Mouse (Mus musculus) intestine, postnatal 0 days (tissue): ENCODE results near the gene Rplp2. TPM values are rescaled to one million over a fixed set of nuclear protein-coding genes. Genes with fewer than 3 reads are reported as not detected.

ENCODE experiments used
- ATAC-seq: fragments of 200-750 bp; cut with Nextera tagmentation; 2 replicates; pipeline ENCODE4 v1.8.0; 2017; ENCODE audit warnings: mild to moderate bottlenecking, moderate TSS enrichment, moderate library complexity
- H3K27ac ChIP-seq: fragments of 300-500 bp; sonication (generic); 2 replicates; pipeline ENCODE4 v1.5.1; 2014; ENCODE audit warnings: mild to moderate bottlenecking, low read depth, low read length, moderate library complexity
- H3K27me3 ChIP-seq: fragments of 300-500 bp; sonication (generic); replicated peaks from 2 replicates; pipeline ENCODE4 v1.6.1; 2014; ENCODE audit warnings: low read length, mixed read lengths; ENCODE audit not compliant: control insufficient read depth, insufficient read depth
- H3K36me3 ChIP-seq: fragments of 300-500 bp; sonication (generic); 2 replicates; pipeline ENCODE4 v1.6.1; 2014; ENCODE audit warnings: mild to moderate bottlenecking, moderate library complexity; ENCODE audit not compliant: control insufficient read depth, insufficient read depth
- H3K4me1 ChIP-seq: fragments of 300-500 bp; sonication (generic); replicated peaks from 2 replicates; pipeline ENCODE4 v1.6.1; 2014; ENCODE audit warnings: antibody characterized with exemption, low read length, mixed read lengths; ENCODE audit not compliant: control insufficient read depth, insufficient read depth
- H3K4me2 ChIP-seq: fragments of 300-500 bp; sonication (generic); replicated peaks from 2 replicates; pipeline ENCODE4 v1.6.1; 2014; ENCODE audit warnings: low read depth, mild to moderate bottlenecking, moderate library complexity
- H3K4me3 ChIP-seq: fragments of 300-500 bp; sonication (generic); 2 replicates; pipeline ENCODE4 v1.5.1; 2014; ENCODE audit warnings: low read depth, low read length
- H3K9ac ChIP-seq: fragments of 300-500 bp; sonication (generic); 2 replicates; pipeline ENCODE4 v1.6.1; 2014; ENCODE audit warnings: mild to moderate bottlenecking, low read depth, low read length
- H3K9me3 ChIP-seq: fragments of 300-500 bp; sonication (generic); 2 replicates; pipeline ENCODE4 v1.6.1; 2016; ENCODE audit warnings: mixed run types; ENCODE audit not compliant: control insufficient read depth
- CTCF ChIP-seq: sonication (generic); IDR thresholded peaks from 2 replicates; pipeline ENCODE4 v1.5.1; 2016; ENCODE audit warnings: low read depth, mild to moderate bottlenecking, control low read depth, antibody characterized with exemption, moderate library complexity
- WGBS: fragments of 180-500 bp; shearing (Covaris S2); extraction: QIAGEN DNeasy Blood & Tissue Kit; methylation state at CpG from one replicate; pipeline ENCODE4 v1.1.7; 2014; 5-methylcytosine and 5-hydroxymethylcytosine counted together
- polyA plus RNA-seq: library from polyadenylated mRNA; unstranded; fragments of >200 nt; fragmentation: Nextera tagmentation; extraction: Ambion mirVana; gene quantifications from 2 replicates; pipeline ENCODE4 v1.2.1, GENCODE M21; 2015

Gene Rplp2
- polyA plus RNA-seq, 1 experiment from 2014 or later: 968 TPM

- Histone ChIP-seq H3K27ac (no peak overlapping the region), H3K4me2 (peak overlapping the region; percentile 51), H3K36me3 (peaks cover 11% of the 10 kb centered on the region), H3K9ac (0 out of 2 replicates have a peak overlapping the region, but pooled peaks have one; percentile 11), H3K4me1 (peaks cover 8% of the 10 kb centered on the region), H3K9me3 (no peaks in the 10 kb centered on the region), H3K27me3 (peaks cover 11% of the 10 kb centered on the region), H3K4me3 (peak overlapping the region; percentile 9; the same call in 1 of the 2 replicates)
- ATAC-seq: no peak
- WGBS: 64% methylated on average over 12 of the region's 12 CpGs
- TF ChIP-seq CTCF: no peak
These were observed 16.8 kb downstream of the Rplp2 start for GRCm38 (mm10) chr7:141463824-141464602.

- H3K9me3 ChIP-seq: no peaks in the 10 kb centered on the region
- ATAC-seq: no peak
- 0 out of 2 replicates have a peak overlapping the region, but pooled peaks have one; percentile 11 for H3K9ac ChIP-seq
- no peak for TF ChIP-seq CTCF
- peaks cover 14% of the 10 kb centered on the region for H3K4me1 ChIP-seq
- peaks cover 11% of the 10 kb centered on the region for H3K27me3 ChIP-seq
- no peak overlapping the region for H3K27ac ChIP-seq
- H3K36me3 ChIP-seq: peaks cover 7% of the 10 kb centered on the region
- peak overlapping the region; percentile 51 for H3K4me2 ChIP-seq
- peak overlapping the region; percentile 9; the same call in 1 of the 2 replicates for H3K4me3 ChIP-seq
- 22% methylated on average over 35 of the region's 38 CpGs for WGBS
These were observed 17.5 kb downstream of the Rplp2 start for GRCm38 (mm10) chr7:141464603-141465201.

- Histone ChIP-seq H3K4me3 (no peak overlapping the region), H3K27ac (no peak overlapping the region), H3K4me2 (peak overlapping the region; percentile 51; the same call in 1 of the 2 replicates), H3K9ac (no peak overlapping the region), H3K27me3 (peaks cover 11% of the 10 kb centered on the region), H3K9me3 (no peaks in the 10 kb centered on the region), H3K4me1 (peaks cover 14% of the 10 kb centered on the region), H3K36me3 (peaks cover 11% of the 10 kb centered on the region)
- no peak for ATAC-seq
- no peak for TF ChIP-seq CTCF
- WGBS: 58% methylated on average over 10 of the region's 10 CpGs
These were observed 18.3 kb downstream of the Rplp2 start for GRCm38 (mm10) chr7:141465388-141466044.

- Histone ChIP-seq H3K36me3 (peaks cover 16% of the 10 kb centered on the region), H3K27ac (no peak overlapping the region), H3K27me3 (peaks cover 11% of the 10 kb centered on the region), H3K4me1 (peaks cover 14% of the 10 kb centered on the region), H3K9me3 (no peaks in the 10 kb centered on the region), H3K4me3 (no peak overlapping the region), H3K4me2 (no peak overlapping the region), H3K9ac (no peak overlapping the region)
- ATAC-seq: no peak
- WGBS: 86% methylated on average over 7 of the region's 7 CpGs
- no peak for TF ChIP-seq CTCF
These were observed 18.9 kb downstream of the Rplp2 start for GRCm38 (mm10) chr7:141466045-141466394.

GRCm38 (mm10) chr7:141466607-141467148 lies 19.5 kb downstream of the Rplp2 start:
- no peaks in the 10 kb centered on the region for H3K9me3 ChIP-seq
- H3K4me2 ChIP-seq: peak overlapping the region; percentile 80
- peak overlapping the region; percentile 66 for H3K4me3 ChIP-seq
- H3K27ac ChIP-seq: 0 out of 2 replicates have a peak overlapping the region, but pooled peaks have one; percentile 73
- H3K27me3 ChIP-seq: peaks cover 11% of the 10 kb centered on the region
- no peak for TF ChIP-seq CTCF
- peak overlapping the region; percentile 67; the same call in 1 of the 2 replicates for H3K9ac ChIP-seq
- 66% methylated on average over 10 of the region's 10 CpGs for WGBS
- no peak for ATAC-seq
- H3K4me1 ChIP-seq: peaks cover 14% of the 10 kb centered on the region
- peaks cover 21% of the 10 kb centered on the region for H3K36me3 ChIP-seq
